Mouse (Mus musculus) ovary, postnatal 36 days (tissue): ENCODE results near the gene Adamtsl3.

Source experiments
- DNase-seq: peaks from one replicate; pipeline ENCODE4 v3.0.0; 2022; ENCODE audit warnings: low spot score, mixed read lengths

The Adamtsl3 gene

GRCm38 (mm10) chr7:82422561-82422960 is 87.1 kb downstream of the Adamtsl3 start:
- no peak for DNase-seq

DNA sequence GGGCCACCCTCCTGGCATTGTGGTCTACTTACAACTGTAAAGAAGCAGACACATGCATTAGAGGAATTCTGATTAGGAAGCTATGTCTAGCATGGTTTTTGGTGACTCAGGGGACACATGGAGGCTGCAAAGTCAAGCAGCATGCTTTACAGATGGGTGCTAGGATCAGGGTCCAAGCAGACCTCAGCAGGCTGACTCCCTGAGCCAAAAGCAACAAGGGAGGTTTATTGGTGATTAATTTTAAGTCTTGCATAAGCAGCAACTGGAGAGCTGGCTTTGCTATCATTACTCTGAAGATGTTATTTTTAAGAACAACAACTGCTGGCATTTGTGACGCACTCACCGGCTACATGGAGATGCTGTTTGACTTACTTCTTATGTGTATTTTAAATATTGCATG is 88.1 kb downstream of the Adamtsl3 start:
- no peak for DNase-seq

GRCm38 (mm10) chr7:82424281-82424680 is 88.8 kb downstream of the Adamtsl3 start:
- DNase-seq, result no peak

- DNase-seq, result no peak
Observed at GRCm38 (mm10) chr7:82425374-82425773, 89.9 kb downstream of the Adamtsl3 start.

DNA sequence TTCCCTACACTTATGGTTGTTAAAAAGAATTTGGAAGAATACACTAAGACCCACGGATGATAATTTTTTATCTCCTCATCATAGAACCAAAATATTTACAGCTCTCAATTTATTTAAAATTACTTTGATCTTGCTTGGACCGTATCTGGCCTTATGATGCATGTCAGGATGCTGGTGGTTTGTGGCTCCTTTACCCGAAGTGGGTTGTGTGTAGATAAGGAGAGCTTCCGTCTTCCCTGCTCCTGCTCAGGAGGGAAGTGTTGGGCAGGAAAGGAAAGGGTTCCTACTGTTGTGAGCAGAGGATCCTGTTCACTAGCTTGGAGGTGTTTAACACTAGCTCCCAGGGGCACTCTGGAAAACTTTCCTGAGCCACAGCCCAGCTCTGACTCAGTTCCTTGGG is 94.0 kb downstream of the Adamtsl3 start:
- no peak for DNase-seq

DNA sequence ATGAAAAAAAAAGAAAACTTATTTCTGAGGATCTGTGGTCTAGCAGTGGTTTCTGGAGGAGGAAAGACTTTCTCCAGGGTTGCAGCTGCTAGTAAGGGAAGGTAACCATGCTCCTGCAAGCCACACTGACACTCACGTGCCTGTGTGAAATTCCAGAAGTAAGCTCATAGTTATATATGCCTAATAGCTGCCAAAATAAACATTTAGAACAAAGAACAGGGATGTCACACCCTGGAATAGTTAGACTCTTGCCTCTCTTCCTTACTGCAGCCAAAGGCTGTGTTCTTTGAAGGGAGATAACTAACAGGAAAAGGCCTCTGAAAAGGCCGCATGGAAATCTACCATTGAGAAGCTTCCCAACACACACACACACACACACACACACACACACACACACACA is 96.1 kb downstream of the Adamtsl3 start:
- DNase-seq, result no peak

GRCm38 (mm10) chr7:82433226-82433625 is 97.7 kb downstream of the Adamtsl3 start:
- no peak for DNase-seq

- DNase-seq, result no peak
Observed at GRCm38 (mm10) chr7:82458376-82458775, 122.9 kb downstream of the Adamtsl3 start.

DNA sequence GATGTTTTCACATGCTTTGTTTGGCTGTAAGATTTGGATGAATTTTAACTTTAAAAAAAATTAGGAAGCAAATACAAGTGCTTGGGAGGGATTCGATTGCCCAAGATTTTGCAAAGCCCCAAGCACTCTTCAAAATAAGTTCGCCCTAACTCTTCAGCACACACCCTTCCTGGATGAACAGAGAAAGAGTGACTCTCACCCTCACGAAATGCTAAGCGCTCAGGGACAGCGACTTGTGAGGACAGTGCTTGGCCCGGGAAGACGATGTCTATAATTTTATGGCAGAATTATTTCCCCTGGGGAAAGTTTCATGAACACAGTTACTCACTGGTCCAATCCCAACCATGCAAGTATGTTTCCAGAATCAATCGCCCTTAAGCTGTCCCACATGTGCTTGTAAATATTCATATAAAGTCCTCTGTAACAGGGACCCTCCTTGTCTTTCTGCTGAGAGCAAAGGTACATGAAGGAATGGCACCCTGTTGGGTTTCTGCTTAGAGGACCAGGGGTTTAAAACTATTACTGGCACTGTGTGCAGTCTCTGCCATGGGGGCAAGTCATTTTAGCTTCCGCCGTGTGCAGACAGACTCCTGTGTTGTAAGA is 127.5 kb downstream of the Adamtsl3 start:
- DNase-seq, result no peak

DNA sequence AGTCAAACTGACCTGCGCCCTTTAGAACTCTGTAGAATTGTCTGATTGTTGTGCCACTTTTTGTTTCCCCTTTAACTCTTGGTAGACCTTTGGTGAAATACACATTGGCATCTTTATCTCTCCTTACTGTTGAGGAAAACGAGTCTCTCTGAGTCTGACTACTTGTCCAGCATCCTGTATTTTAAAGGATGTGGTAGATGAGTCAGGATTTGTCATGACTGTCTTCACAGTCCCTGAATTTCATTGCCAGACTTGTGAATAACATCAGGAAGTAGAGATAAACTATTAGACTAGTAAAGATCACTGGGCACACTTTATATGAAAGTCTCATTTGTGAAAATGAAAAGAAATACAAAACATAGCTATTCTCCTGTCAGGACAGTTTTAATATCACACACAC is 128.9 kb downstream of the Adamtsl3 start:
- DNase-seq, result no peak

- DNase-seq, result no peak
Observed at GRCm38 (mm10) chr7:82465437-82465836, 129.9 kb downstream of the Adamtsl3 start.

GRCm38 (mm10) chr7:82476441-82477221 is 141.1 kb downstream of the Adamtsl3 start:
- DNase-seq, result no peak

DNA sequence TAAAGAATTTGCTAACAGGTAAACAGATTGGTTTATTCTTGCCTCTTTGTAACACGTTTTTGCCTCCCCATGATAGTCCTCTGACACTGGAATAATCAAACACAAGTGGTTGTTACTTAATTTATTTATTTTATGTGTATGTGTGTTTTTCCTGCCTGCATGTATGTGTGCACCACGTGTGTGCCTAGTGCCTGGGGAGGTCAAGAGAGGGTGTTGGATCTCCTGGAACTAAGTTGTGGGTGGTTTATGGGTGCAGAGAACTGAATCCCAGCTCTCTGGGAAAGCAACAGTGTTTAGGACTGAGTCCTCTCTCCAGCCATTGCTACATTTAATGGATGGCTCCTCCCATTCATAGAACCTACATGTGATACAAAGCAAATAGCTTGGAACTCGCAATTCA is 143.0 kb downstream of the Adamtsl3 start:
- no peak for DNase-seq

DNA sequence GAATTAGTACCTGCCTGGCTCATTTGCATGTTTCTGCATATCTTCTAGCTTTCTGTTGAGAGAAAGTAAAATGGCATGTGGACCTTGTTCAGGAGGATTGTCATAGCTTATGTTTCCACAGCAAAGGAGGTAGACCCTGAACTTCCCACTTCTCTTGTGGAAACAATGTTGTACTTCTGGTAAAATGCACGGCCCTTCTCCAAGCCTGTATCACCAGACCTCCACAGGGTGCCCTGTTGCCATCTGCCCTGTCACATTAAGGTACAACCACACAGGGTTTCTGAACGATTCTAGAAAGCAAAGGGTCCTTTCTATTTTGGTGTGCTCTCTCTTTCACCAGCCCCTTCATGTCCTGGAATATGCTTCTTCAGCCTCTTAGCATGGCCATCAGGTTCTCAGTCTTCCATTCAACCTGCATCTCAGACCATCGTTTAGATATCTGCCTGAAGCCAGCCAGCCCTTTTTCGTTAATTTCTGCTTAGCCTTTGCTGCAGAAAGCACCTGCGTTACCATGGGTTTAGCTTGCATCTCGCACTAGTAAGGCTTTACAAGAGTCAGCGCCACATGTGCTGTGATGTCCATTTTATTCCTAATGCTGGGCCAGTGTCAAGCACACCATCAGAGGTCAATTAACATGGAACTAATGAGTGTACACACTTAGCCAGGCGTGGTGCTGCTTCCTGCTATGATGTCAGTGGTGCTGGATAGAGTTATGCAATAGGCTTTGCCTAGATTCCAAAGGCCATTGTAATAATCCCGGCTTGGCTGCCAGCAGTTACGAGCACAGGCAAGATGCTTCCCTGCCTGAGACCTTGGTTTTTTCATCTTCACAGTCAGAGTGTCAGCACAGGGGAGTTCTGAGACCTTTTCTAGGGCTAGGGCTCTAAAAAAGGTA is 143.6 kb downstream of the Adamtsl3 start:
- DNase-seq, result no peak

GRCm38 (mm10) chr7:82483426-82483825 is 147.9 kb downstream of the Adamtsl3 start:
- DNase-seq, result no peak

- no peak for DNase-seq
Observed at GRCm38 (mm10) chr7:82484834-82485233, 149.3 kb downstream of the Adamtsl3 start.

DNA sequence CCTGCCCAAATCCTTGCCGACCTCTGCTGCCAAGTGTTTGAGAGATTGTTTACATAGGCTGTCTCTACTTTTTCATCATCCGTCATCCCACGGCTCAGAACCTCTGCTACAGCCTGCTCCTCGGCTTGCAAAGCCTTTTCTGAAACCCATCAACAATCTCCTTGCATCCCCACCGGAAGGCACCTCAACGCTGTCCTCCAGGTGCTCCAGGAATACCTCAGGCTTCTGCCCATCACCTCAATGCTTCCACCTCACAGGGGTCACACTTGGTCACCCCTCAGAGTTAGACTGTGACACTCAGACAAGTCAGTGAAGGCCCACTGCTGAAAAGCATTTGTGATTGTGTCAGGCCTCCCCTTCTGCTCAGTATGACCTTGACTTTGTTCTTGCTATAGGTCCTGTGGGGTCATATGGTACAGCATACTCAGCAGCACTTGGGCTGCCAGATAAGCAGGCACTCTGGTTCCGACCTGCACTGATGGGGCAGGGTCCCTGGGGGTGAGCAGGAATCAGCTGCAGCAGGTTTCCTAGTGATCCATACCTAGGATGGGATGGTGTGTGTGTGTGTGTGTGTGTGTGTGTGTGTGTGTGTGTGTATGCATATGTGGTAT is 150.0 kb downstream of the Adamtsl3 start:
- no peak for DNase-seq

GRCm38 (mm10) chr7:82491018-82491417 is 155.5 kb downstream of the Adamtsl3 start:
- no peak for DNase-seq

DNA sequence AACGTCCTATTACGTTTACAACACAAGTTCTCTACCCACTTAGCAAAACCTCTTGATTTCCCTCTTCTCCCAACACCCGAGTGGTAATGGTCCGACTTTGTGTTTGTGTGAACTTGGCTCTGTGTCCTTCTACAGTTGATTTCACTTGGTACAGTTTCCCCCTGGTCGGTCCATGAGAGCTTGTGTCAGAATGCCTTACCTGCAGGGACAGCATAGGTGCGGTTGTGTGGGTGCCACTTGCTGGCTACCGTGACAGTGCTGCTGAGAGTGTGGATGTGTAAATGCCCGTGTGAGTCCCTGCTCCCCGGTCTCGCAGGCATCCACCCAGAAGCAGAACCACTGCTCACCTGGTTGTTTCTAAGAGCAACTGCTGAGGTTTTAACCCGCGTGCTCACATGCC is 157.4 kb downstream of the Adamtsl3 start:
- no peak for DNase-seq

DNA sequence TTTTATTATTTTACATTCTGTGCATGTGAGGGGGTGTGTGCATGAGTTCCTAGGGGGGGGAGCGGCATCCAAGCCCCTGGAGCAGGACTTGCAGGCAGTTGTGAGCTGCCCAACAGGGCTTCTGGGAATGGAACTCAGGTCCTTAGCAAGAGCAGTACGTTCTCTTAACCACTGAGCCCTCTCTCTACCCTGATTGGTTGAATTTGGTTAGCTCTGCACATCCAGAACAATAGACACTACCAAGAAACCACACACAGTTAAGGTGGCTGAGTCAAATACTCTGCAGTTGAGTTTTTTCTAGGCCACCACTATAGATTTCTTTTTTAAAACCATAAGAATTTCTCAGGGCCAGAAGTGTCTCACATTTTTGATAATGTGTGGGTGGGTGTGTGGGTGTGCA is 158.7 kb downstream of the Adamtsl3 start:
- DNase-seq, result no peak

DNA sequence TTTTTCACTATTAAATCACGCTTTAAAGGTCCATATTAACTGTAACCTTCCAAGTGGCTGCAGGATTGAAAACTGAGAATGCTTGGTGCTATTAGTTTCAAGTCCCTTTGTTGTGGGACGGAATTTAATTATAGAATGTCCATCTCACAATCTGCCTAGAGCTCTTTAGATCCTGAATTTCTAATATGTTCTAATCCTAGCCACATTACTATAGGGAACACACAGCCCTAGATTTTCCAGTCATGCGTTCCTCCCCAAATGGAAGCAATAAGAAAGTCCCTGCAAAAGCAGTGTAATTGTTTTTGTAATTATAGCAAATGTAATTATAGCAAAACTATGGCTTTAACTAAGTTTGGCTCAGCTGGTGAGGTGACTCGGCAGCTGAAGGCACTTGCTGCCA is 161.6 kb downstream of the Adamtsl3 start:
- DNase-seq, result no peak

- DNase-seq, result no peak
Observed at GRCm38 (mm10) chr7:82501306-82501705, 165.8 kb downstream of the Adamtsl3 start.
